Mouse (Mus musculus) cerebellum, adult 2 months (tissue): Measurements from ENCODE around the gene Cacna1i.

Experiments
- CTCF ChIP-seq: fragments of 200-500 bp; IDR thresholded peaks from 2 replicates; pipeline ENCODE4 v1.5.1; 2011; ENCODE audit warnings: low read depth, mild to moderate bottlenecking, control low read depth, low read length, moderate library complexity, borderline replicate concordance; ENCODE audit not compliant: insufficient read depth
- POLR2A ChIP-seq: fragments of 200-500 bp; IDR thresholded peaks from 2 replicates; pipeline ENCODE4 v1.6.1; 2011; ENCODE audit warnings: low read length, control low read depth, borderline replicate concordance; ENCODE audit not compliant: insufficient read depth

- TF ChIP-seq CTCF: no peak
- no peak for TF ChIP-seq POLR2A
These were observed 151.0 kb downstream of the Cacna1i start for GRCm38 (mm10) chr15:80437996-80438395.
